Mouse (Mus musculus) embryonic stem cell, embryonic (primary cell): ENCODE measurements around the gene Kank2.

Experiments used
- CTCF ChIA-PET, 4 experiments: fragments of 300-600 bp in 2 of 4; fragments of 350-600 bp in 2 of 4; sonication (Branson Sonifier 250); formaldehyde crosslinking; loops; one replicate each; lab custom pipeline; 2022; ENCODE audit warnings: inconsistent platforms in 2 of 4; lab: Charles Lee
- POLR2A ChIA-PET, 4 experiments: fragments of 300-600 bp in 2 of 4; fragments of 350-600 bp in 2 of 4; sonication (Branson Sonifier 250); formaldehyde crosslinking; loops; one replicate each; lab custom pipeline; 2022; ENCODE audit warnings: antibody characterized with exemption in 4 of 4, inconsistent platforms in 1 of 4; lab: Charles Lee

Gene Kank2

DNA sequence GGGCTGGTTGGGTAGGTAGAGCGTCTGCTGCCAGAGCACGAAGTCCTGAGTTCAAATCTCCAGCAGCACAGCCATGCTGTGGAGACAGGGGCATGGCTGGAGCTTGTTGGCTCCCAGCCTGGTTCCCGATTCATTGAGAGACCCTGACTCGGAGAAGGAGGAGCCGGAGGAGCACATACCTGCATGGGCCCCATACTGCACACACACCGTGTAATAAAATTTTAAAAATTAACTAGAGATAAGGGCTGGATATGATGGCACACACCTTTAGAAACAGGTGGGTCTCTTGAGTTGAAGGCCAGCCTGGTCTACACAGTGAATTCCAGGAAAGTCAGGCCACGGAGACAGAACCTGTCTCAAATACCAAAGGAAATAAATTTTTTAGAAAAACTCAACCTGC, 64.6 kb downstream of the Kank2 start:
- ChIA-PET POLR2A (interaction anchor here in 3 of 4 experiments (0.9 to 26.2 kb wide), 11 partner anchors 8 to 172 kb away, joined by 3 to 656 read pairs (median 6); partner anchors contain the start of genes Ldlr (in 3 of the 3) and Spc24 (in 1 of the 3)), CTCF (no interaction called here)

DNA sequence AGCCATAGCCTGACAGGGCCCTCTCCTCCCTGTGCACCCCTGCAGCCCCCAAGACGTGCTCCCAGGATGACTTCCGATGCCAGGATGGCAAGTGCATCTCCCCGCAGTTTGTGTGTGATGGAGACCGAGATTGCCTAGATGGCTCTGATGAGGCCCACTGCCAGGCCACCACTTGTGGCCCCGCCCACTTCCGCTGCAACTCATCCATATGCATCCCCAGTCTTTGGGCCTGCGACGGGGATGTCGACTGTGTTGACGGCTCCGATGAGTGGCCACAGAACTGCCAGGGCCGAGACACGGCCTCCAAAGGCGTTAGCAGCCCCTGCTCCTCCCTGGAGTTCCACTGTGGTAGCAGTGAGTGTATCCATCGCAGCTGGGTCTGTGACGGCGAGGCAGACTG, 65.1 kb downstream of the Kank2 start:
- ChIA-PET CTCF (no interaction called here), POLR2A (interaction anchor here in 3 of 4 experiments (0.9 to 26.2 kb wide), 11 partner anchors 8 to 172 kb away, joined by 3 to 656 read pairs (median 4); partner anchors contain the start of genes Ldlr (in 3 of the 3) and Spc24 (in 1 of the 3))

DNA sequence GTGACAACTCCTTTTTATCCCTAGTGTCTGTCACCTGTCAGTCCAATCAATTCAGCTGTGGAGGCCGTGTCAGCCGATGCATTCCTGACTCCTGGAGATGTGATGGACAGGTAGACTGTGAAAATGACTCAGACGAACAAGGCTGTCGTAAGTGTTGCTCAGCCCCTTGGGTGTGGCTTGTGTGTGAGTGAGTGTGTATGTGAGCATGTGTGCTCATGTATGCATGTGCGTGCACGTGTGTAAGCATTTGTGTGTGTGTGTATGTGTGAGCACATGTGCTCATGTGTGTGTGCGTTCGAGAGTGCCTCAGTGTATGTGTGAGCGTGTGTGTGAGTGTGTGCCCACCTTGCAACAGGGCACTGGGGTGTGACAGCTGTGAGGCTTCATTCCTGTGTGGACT, 66.3 kb downstream of the Kank2 start:
- CTCF ChIA-PET: no interaction called here
- POLR2A ChIA-PET: interaction anchor here in 3 of 4 experiments (0.7 to 26.2 kb wide), 7 partner anchors 7 to 26 kb away, joined by 3 to 656 read pairs (median 25); partner anchors contain the start of genes Ldlr (in 2 of the 3) and Spc24 (in 1 of the 3)

DNA sequence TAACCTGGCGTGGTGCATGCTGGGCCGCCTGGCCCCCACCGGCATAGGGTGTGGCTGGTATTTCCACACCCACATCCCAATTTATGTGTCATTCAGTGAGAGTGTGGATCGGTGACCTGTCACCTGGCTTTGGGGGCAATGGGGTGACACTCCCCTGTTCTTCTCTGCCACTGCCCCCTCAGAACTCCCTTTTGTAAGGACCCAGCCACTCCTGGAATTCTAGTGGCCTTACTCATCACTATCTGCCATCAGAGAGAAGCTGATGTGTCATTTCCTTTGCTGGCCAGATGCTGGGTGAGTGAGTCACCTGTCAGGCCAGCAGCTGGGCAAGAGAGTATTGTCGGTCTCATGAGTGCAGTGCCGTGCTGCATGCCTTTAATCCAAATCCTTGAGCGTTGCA, 69.3 kb downstream of the Kank2 start:
- ChIA-PET CTCF (no interaction called here), POLR2A (interaction anchor here in 2 of 4 experiments (0.5 to 26.2 kb wide), 3 partner anchors 12 to 29 kb away, joined by 3 to 656 read pairs (median 11); partner anchors contain the start of gene Spc24 (in 1 of the 2))

DNA sequence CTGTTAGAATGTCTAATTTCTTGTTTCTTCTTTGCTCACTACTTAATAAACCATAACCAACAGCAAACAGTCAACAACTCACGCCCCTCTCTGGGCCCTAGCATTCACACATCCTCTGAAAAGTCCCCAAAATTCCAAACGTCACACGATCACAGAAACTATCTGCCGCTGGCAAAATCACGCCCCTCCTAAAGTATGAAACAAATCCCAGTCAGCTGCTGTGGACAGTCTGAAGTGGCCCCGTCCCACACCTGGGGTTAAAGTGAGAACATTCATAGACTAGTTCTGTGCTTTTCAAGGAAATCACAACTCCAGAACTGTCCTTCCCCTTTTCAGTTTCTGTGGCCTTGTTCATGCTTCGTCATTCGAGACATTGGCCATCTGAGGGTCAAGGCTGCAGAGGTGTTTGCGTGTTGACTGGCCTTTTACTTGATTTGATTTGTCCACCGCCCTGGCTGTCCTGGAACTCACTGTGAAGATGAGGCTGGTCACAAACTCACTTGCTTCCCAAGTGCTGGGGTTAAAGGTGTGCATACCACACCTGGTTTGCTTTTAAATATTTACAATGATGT, 70.2 kb downstream of the Kank2 start:
- ChIA-PET POLR2A (interaction anchor here in 2 of 4 experiments (1.0 to 26.2 kb wide), 8 partner anchors 9 to 66 kb away, joined by 3 to 656 read pairs (median 41); partner anchors contain the start of gene Spc24 (in 1 of the 2)), CTCF (no interaction called here)

DNA sequence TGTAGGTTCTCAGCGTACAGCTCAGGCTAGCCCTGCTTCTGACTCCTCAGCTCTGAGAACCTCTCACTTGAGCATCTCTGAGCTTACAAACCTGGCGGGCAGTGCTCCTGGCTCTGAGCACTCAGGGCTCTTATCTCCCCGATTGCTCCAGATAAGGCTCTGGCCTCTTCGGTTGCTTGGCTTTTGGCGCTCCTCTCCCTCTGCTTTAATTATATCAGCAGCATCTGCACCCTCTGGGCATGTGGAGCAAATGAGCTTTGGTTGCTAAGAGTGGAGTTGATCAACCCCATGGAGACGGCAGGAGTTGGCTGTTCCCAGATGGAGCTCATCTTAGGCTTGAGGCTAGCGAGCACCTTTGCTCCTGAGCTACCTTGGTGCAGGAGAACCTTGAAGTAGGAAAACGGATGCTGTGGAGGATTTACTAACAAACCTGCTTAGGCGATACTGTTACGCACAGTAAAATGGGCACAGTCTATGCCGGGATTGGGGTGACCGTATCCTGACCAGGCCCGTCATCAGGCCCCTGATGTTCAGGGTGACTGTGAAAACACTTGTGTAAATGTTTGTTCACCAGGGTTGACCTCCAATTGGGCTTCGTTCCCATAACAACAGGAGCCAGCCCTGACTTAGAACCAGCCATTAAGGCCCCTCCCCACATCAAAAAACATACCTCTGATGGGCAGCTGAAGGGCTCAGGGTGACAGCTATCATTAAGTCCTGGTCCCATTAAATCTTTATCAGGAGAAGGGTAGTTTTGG, 72.1 kb downstream of the Kank2 start:
- CTCF ChIA-PET: interaction anchor here in 2 of 4 experiments (0.6 to 1.2 kb wide), 2 partner anchors 38 to 140 kb away, joined by 3 to 5 read pairs; no protein-coding TSS in a partner anchor
- POLR2A ChIA-PET: interaction anchor here (0.6 to 26.2 kb wide), 30 partner anchors 11 to 232 kb away, joined by 3 to 656 read pairs (median 4); partner anchors contain the start of genes Kank2 (in 2 of the 4), Ccdc159 (in 1 of the 4), Spc24 (in 1 of the 4) and Tmem205 (in 1 of the 4)

DNA sequence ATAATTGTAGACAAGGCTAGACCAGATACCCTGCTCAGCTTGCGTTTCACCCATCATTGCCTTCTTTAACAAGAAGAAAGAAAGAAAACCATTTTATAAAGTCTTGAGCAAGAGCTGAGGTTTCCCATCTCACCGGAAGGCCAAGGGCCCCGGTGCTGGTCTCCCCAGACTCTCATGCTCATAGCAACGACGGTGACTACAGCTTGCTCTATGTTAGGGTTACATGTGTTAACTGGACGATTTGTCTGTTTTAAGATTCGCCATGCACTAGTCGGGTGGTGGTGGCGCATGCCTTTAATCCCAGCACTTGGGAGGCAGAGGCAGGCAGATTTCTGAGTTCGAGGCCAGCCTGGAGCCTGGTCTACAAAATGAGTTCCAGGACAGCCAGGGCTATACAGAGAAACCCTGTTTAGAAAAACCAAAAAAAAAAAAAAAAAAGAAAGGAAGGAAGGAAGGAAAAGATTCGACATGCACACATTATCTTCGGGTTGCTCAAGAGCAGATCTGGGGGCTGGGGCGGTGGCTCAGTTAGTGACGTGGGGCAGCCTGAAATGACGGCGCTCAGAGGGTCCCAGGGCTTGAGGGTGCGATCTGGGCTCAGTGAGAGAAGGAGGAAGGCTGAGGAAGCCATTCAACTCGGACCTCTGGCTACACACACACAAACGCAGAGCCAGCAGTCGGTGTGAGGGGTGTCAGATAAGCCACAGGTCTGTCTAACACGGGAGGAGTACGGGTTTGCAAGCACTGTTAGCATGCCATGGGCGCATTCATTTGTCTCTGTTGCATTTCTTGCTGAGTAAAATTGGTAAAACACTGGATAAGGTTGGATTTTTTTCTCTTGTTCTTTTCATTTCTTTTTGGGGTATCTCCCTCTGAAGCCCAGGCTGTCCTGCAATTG, 73.1 kb downstream of the Kank2 start:
- POLR2A ChIA-PET: interaction anchor here (0.6 to 26.2 kb wide), 56 partner anchors 10 to 233 kb away, joined by 3 to 656 read pairs (median 8); partner anchors contain the start of genes Spc24 (in 3 of the 4), Ccdc159 (in 2 of the 4), Kank2 (in 2 of the 4) and Tmem205 (in 2 of the 4)
- CTCF ChIA-PET: interaction anchor here in 2 of 4 experiments (1.2 to 1.4 kb wide), 2 partner anchors 14 to 37 kb away, joined by 3 read pairs; no protein-coding TSS in a partner anchor

DNA sequence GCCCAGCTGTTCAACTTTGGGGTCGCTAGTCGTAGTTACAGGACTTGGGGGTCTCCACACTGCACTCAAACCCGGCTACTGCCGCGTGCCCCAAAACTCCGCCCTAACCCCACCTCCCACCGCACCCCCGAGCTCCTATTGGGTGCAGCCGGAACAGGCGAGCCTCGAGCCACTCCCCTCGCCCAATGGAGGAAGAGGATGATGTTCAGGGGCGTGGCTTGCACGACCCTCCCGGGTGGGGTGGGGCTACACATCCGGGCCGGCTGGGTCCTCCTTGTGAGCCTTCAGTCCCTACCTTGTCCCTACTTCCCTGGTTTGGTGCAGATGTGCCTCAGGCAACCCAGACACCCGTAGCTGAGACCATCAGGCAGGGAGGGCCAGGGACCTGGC, 74.4 kb downstream of the Kank2 start:
- ChIA-PET POLR2A (interaction anchor here (0.6 to 26.2 kb wide), 170 partner anchors 8 to 693 kb away, joined by 3 to 656 read pairs (median 6); partner anchors contain the start of genes Carm1 (in 3 of the 4), Kank2 (in 3 of the 4), Rab3d (in 3 of the 4) and Spc24 (in 3 of the 4)), CTCF (interaction anchor here (0.6 to 1.7 kb wide), 17 partner anchors 12 to 327 kb away, joined by 3 to 9 read pairs (median 4); partner anchors contain the start of genes Kank2 (in 1 of the 4) and Spc24 (in 1 of the 4))

DNA sequence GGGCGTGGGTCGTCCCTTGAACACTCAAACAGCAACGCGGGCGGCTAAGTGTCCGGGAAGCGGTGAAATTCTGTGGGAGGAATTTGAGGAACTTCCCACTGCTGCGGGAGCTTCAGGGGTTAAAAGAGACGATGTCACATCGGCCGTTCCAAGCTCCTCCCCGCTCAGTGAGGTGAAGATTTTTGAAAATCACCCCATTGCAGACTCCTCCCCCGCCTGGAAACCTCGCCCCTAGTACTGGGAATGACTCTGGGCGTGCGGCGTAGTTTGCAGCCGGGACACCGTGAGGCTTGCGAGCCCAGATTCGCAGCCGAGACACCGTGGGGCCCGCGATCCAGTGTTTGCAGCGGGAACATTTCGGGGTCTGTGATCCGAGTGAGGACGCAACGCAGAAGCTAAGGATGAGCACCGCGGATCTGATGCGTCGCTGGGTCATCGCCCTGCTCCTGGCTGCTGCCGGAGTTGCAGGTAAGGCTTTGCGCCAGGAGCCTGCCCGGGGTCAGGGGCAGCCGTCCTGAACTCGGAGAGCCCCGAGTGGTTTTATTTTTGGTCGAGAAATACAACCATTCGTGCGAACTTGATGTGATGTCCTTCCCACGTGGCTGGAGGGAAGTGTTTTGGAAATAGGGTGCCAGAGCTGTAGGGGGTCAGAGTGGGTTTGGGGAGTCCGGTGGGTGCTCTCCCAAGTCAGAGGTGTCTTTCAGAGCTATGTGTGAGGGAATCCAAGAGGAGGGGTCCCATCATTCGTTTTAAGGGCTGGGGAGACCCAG, 75.0 kb downstream of the Kank2 start, which contains the start of gene Ldlr:
Ldlr (plus strand) TSS at position 107 of the 770 bp plus-strand sequence.
- ChIA-PET POLR2A (interaction anchor here (0.5 to 26.2 kb wide), 215 partner anchors 8 to 745 kb away, joined by 3 to 656 read pairs (median 5); partner anchors contain the start of genes Carm1 (in 3 of the 4), Kank2 (in 3 of the 4), Rab3d (in 3 of the 4) and Spc24 (in 3 of the 4)), CTCF (interaction anchor here (0.5 to 1.7 kb wide), 19 partner anchors 13 to 328 kb away, joined by 3 to 9 read pairs (median 4); partner anchors contain the start of genes Dnm2 (in 1 of the 4), Kank2 (in 1 of the 4) and Spc24 (in 1 of the 4))

DNA sequence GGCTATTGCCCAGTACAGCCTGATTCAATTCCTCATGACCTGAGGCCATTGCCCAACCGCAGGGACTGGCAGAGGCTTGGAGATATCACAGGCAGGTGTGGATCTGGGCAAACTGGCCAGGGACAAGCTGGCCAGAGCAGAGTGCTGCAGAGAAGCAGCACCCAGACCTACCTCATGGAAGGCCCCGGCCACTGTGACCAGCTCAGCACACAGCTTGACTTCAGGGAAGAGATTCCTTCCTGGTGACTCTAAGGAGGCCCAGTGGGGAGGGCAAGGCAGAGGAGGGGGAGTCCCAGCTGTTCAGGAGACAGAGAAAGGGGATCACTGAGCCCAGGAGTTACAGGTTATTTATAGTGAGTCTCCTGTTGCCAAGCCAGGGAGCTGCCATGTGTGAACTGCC, 77.5 kb downstream of the Kank2 start:
- ChIA-PET POLR2A (interaction anchor here in 3 of 4 experiments (0.5 to 26.2 kb wide), 26 partner anchors 10 to 349 kb away, joined by 3 to 656 read pairs (median 4); partner anchors contain the start of genes Spc24 (in 2 of the 3), Gm49318 (in 1 of the 3) and Kank2 (in 1 of the 3)), CTCF (interaction anchor here in 3 of 4 experiments (0.5 to 1.2 kb wide), 4 partner anchors 14 to 85 kb away, joined by 3 to 4 read pairs (median 4); no protein-coding TSS in a partner anchor)

DNA sequence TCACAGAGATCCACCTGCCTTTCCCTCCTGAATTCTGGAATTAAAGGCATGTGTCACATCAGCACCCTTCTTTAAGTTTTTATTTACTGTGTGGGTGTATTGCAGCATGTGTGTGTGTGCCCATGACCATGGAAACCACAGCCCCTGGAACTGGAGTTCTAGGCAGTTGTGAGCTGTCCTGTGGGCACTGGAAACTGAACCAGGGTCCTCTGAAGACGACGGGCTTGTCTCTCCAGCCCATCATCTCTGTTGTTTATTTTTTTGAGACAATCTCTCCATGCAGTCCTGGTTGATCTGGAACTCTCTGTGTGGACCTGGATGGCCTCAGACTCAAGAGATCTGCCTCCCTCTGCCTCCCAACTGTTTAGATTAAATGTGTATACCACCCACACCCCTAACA, 81.5 kb downstream of the Kank2 start:
- POLR2A ChIA-PET: interaction anchor here in 2 of 4 experiments (1.0 to 3.0 kb wide), 3 partner anchors 9 to 10 kb away, joined by 3 to 28 read pairs (median 13); no protein-coding TSS in a partner anchor

More for the DNA sequence above, 81.5 kb downstream of the Kank2 start:
- CTCF ChIA-PET: interaction anchor here in 1 of 4 experiments (0.8 kb wide), 1 partner anchor 48 kb away, joined by 3 read pairs; no protein-coding TSS in a partner anchor
